Mouse (Mus musculus): ENCODE results near the gene Gm9945. TPM values are rescaled to one million over a fixed set of nuclear protein-coding genes. Genes with fewer than 3 reads are reported as not detected.

Gm9945 gene
- polyA plus RNA-seq, 1 experiment from 2014 or later = not detected

DNA sequence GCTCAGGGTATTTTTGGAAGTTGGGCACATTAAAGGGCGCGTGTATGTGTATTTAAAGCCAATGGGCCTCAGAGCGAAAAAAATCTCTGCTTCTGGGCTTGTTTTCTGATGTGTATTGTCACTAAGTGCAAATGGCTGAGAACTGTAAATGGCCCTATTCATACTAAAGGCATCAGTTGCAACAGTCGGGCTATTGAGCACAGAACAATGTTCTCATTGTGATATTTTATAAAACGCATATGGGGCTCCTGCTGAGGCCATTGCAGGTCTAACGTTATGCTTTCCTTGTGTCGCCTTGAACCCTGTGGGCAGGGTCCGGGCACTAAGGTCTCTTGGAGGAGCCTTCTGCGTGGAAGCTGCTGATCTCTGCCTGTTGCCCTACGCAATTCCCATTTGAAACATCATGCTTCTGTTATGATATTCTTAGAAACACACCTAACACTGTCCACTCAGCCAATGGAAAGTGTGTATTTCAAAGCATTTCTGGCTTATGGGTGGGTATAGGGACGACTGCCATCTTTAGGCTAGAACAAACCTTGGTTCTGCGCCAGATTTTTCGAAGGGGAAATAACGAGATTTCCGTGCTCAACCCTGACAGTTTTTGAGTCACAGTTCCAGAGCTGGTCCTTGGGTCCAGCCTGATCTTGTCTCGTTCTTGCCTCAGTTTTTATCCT is 10.5 kb upstream of the Gm9945 start:
- H3K27me3 ChIP-seq (replicated peaks; ENCODE audit: control insufficient read depth, insufficient read depth, low read length) = peaks cover 41% of the 10 kb centered on the region
- no peaks in the 10 kb centered on the region for H3K9me3 ChIP-seq (ENCODE audit: control insufficient read depth, low read length)
- H3K4me1 ChIP-seq (replicated peaks; ENCODE audit: control insufficient read depth, insufficient read depth, low read length) = peaks cover 4% of the 10 kb centered on the region; the same call in 1 of the 2 replicates
- ATAC-seq (replicated peaks; ENCODE audit: low FRiP score, low TSS enrichment, low read depth) (no peak; the same call in 1 of the 2 replicates), DNase-seq (ENCODE audit: low spot score) (no peak)
- no peak overlapping the region for H3K4me3 ChIP-seq (ENCODE audit: low read depth, low read length)
- no peaks in the 10 kb centered on the region for H3K36me3 ChIP-seq (ENCODE audit: control insufficient read depth, insufficient read depth, low read length)
- H3K4me2 ChIP-seq (ENCODE audit: low read length) = peak overlapping the region; percentile 44
- no peak overlapping the region for H3K9ac ChIP-seq (ENCODE audit: low read length)
- 42% methylated on average over 16 of the region's 16 CpGs for whole genome bisulfite sequencing
- H3K27ac ChIP-seq (ENCODE audit: low read depth) = no peak overlapping the region

DNA sequence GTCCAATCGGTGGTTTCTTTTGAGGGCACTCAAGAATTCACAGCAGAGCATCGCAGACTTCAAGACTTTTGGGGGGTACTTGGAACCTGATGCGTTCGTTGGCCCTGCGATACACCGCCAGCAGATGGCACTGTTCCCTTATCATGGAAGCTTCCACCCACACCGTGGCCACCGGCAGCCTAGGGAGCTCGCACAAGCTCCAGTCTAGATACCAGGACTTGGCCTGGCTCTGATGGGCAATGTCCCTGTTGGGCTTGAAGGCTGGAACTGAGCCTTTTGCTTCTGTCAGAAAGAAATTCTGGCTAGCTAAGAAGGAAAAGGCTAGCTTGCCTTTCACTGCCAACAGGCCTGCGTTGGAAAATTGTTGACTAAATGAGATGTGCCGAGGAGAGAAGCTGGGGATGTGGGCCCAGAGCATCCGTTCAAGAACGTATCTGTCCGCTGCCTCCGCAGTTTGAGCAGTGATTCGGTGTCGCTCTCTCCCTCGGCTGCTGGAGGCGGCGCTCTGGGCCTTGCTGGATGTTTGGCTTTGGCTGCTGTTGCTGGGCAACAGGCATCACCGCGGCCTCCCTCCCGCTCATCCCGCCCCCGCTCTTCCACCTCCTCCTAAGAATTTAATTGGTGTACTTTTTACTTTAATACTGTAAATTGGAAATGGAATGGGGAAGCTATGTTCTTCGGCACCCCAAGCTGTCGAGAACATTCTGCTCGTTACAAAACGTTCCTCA is 9.8 kb upstream of the Gm9945 start, which contains the start of gene Gm9837:
TSS of gene Gm9837 (minus strand) at position 512 of the 728 bp plus-strand sequence.
- H3K4me1 ChIP-seq (replicated peaks; ENCODE audit: control insufficient read depth, insufficient read depth, low read length) = peaks cover 4% of the 10 kb centered on the region; the same call in 1 of the 2 replicates
- H3K27ac ChIP-seq (ENCODE audit: low read depth) = no peak within 1 kb of the TSS
- no peaks in the 10 kb centered on the region for H3K36me3 ChIP-seq (ENCODE audit: control insufficient read depth, insufficient read depth, low read length)
- H3K27me3 ChIP-seq (replicated peaks; ENCODE audit: control insufficient read depth, insufficient read depth, low read length) = peaks cover 40% of the 10 kb centered on the region
- no peaks in the 10 kb centered on the region for H3K9me3 ChIP-seq (ENCODE audit: control insufficient read depth, low read length)
- no peak within 1 kb of the TSS for H3K9ac ChIP-seq (ENCODE audit: low read length)
- H3K4me3 ChIP-seq (ENCODE audit: low read depth, low read length) = 0 out of 2 replicates have a peak within 1 kb of the TSS, but pooled peaks have one; percentile 10
- WGBS = 3% methylated on average over 29 of the region's 29 CpGs
- H3K4me2 ChIP-seq (ENCODE audit: low read length) = peak within 1 kb of the TSS; percentile 44
- DNase-seq (ENCODE audit: low spot score) = peak; percentile 93
- peak; percentile 77 for ATAC-seq (replicated peaks; ENCODE audit: low FRiP score, low TSS enrichment, low read depth)

GRCm38 (mm10) chr11:53472709-53473108 is 7.3 kb upstream of the Gm9945 start:
- Histone ChIP-seq H3K27me3 (replicated peaks; ENCODE audit: control insufficient read depth, insufficient read depth, low read length) (peaks cover 53% of the 10 kb centered on the region), H3K9ac (ENCODE audit: low read length) (no peak overlapping the region), H3K27ac (ENCODE audit: low read depth) (no peak overlapping the region), H3K36me3 (ENCODE audit: control insufficient read depth, insufficient read depth, low read length) (no peaks in the 10 kb centered on the region), H3K4me2 (ENCODE audit: low read length) (no peak overlapping the region), H3K9me3 (ENCODE audit: control insufficient read depth, low read length) (no peaks in the 10 kb centered on the region), H3K4me3 (ENCODE audit: low read depth, low read length) (no peak overlapping the region), H3K4me1 (replicated peaks; ENCODE audit: control insufficient read depth, insufficient read depth, low read length) (no peaks in the 10 kb centered on the region; the same call in 1 of the 2 replicates)
- WGBS = 71% methylated on average over 3 of the region's 3 CpGs
- DNase-seq (ENCODE audit: low spot score) (no peak), ATAC-seq (replicated peaks; ENCODE audit: low FRiP score, low TSS enrichment, low read depth) (no peak)

GRCm38 (mm10) chr11:53475620-53476019 is 4.3 kb upstream of the Gm9945 start:
- Histone ChIP-seq H3K27me3 (replicated peaks; ENCODE audit: control insufficient read depth, insufficient read depth, low read length) (peaks cover 74% of the 10 kb centered on the region), H3K36me3 (ENCODE audit: control insufficient read depth, insufficient read depth, low read length) (no peaks in the 10 kb centered on the region), H3K9me3 (ENCODE audit: control insufficient read depth, low read length) (0 out of 2 replicates have a peak, but pooled peaks cover 4% of the 10 kb centered on the region), H3K27ac (ENCODE audit: low read depth) (no peak overlapping the region), H3K9ac (ENCODE audit: low read length) (no peak overlapping the region), H3K4me2 (ENCODE audit: low read length) (no peak overlapping the region), H3K4me1 (replicated peaks; ENCODE audit: control insufficient read depth, insufficient read depth, low read length) (peaks cover 4% of the 10 kb centered on the region; the same call in 1 of the 2 replicates), H3K4me3 (ENCODE audit: low read depth, low read length) (no peak overlapping the region)
- ATAC-seq (replicated peaks; ENCODE audit: low FRiP score, low TSS enrichment, low read depth) = no peak
- WGBS = 34% methylated on average over 8 of the region's 8 CpGs
- no peak for DNase-seq (ENCODE audit: low spot score)

GRCm38 (mm10) chr11:53477833-53478232 is 2.1 kb upstream of the Gm9945 start:
- 49% methylated on average over 7 of the region's 7 CpGs for WGBS
- H3K27ac ChIP-seq (ENCODE audit: low read depth) = no peak overlapping the region
- peaks cover 75% of the 10 kb centered on the region for H3K27me3 ChIP-seq (replicated peaks; ENCODE audit: control insufficient read depth, insufficient read depth, low read length)
- H3K9ac ChIP-seq (ENCODE audit: low read length) = no peak overlapping the region
- no peak overlapping the region for H3K4me2 ChIP-seq (ENCODE audit: low read length)
- H3K4me3 ChIP-seq (ENCODE audit: low read depth, low read length) = no peak overlapping the region
- no peaks in the 10 kb centered on the region for H3K36me3 ChIP-seq (ENCODE audit: control insufficient read depth, insufficient read depth, low read length)
- DNase-seq (ENCODE audit: low spot score) = no peak
- 0 out of 2 replicates have a peak, but pooled peaks cover 4% of the 10 kb centered on the region for H3K9me3 ChIP-seq (ENCODE audit: control insufficient read depth, low read length)
- no peak for ATAC-seq (replicated peaks; ENCODE audit: low FRiP score, low TSS enrichment, low read depth)
- H3K4me1 ChIP-seq (replicated peaks; ENCODE audit: control insufficient read depth, insufficient read depth, low read length) = peaks cover 4% of the 10 kb centered on the region; the same call in 1 of the 2 replicates

DNA sequence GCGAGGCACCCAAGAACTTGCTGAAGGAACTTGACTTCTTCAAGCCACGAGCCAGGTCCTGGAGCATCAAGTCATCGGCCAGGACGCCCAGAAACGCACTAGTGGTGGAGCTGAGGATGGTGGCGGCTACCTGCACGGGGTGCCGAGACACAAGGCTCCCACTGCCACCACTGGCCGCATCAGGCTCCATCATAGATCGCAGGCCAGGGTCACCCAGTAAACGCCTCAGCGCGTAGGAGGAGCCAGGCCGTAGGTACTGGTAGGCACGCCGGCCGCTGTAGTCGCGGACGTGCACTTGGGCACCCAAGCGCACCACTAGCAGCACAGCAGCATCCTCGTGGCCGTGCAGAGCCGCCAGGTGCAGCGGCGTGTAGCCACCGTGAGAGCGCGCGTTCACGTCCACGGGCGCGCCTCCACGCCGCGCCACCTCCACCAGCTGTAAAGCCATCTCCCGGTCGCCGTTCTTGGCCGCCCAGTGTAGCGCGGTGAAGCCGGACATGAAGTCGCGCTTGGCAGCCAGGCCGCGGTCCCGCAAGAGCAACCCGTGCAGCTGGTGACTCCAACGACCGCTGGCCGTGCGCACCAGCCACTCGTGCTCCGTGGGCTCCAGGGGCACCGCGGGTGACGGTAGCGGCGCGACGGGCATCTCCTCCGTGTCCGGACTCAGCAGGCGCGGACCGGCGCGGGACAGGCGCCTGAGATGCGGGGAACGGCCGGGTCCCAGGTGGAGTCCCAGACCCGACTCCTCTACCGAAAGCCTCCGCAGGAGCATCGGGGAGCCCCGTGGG is 1.4 kb upstream of the Gm9945 start:
- H3K4me1 ChIP-seq (replicated peaks; ENCODE audit: control insufficient read depth, insufficient read depth, low read length) = peaks cover 4% of the 10 kb centered on the region; the same call in 1 of the 2 replicates
- H3K36me3 ChIP-seq (ENCODE audit: control insufficient read depth, insufficient read depth, low read length) = no peaks in the 10 kb centered on the region
- ATAC-seq (replicated peaks; ENCODE audit: low FRiP score, low TSS enrichment, low read depth) = no peak; the same call in 1 of the 2 replicates
- H3K27ac ChIP-seq (ENCODE audit: low read depth) = no peak overlapping the region
- peak overlapping the region; percentile 62 for H3K4me2 ChIP-seq (ENCODE audit: low read length)
- peaks cover 75% of the 10 kb centered on the region for H3K27me3 ChIP-seq (replicated peaks; ENCODE audit: control insufficient read depth, insufficient read depth, low read length)
- H3K9me3 ChIP-seq (ENCODE audit: control insufficient read depth, low read length) = 0 out of 2 replicates have a peak, but pooled peaks cover 4% of the 10 kb centered on the region
- whole genome bisulfite sequencing = 5% methylated on average over 79 of the region's 79 CpGs
- H3K4me3 ChIP-seq (ENCODE audit: low read depth, low read length) = peak overlapping the region; percentile 36
- 0 out of 2 replicates have a peak overlapping the region, but pooled peaks have one; percentile 14 for H3K9ac ChIP-seq (ENCODE audit: low read length)
- DNase-seq (ENCODE audit: low spot score) = peak; percentile 67

- WGBS = 2% methylated on average over 55 of the region's 62 CpGs
- no peaks in the 10 kb centered on the region for H3K36me3 ChIP-seq (ENCODE audit: control insufficient read depth, insufficient read depth, low read length)
- 0 out of 2 replicates have a peak overlapping the region, but pooled peaks have one; percentile 16 for H3K9ac ChIP-seq (ENCODE audit: low read length)
- 0 out of 2 replicates have a peak, but pooled peaks cover 4% of the 10 kb centered on the region for H3K9me3 ChIP-seq (ENCODE audit: control insufficient read depth, low read length)
- H3K4me1 ChIP-seq (replicated peaks; ENCODE audit: control insufficient read depth, insufficient read depth, low read length) = peaks cover 4% of the 10 kb centered on the region; the same call in 1 of the 2 replicates
- 0 out of 2 replicates have a peak, but pooled peaks have one; percentile 30 for ATAC-seq (replicated peaks; ENCODE audit: low FRiP score, low TSS enrichment, low read depth)
- H3K4me2 ChIP-seq (ENCODE audit: low read length) = peak overlapping the region; percentile 62
- H3K27ac ChIP-seq (ENCODE audit: low read depth) = no peak overlapping the region
- peaks cover 70% of the 10 kb centered on the region for H3K27me3 ChIP-seq (replicated peaks; ENCODE audit: control insufficient read depth, insufficient read depth, low read length)
- peak overlapping the region; percentile 36 for H3K4me3 ChIP-seq (ENCODE audit: low read depth, low read length)
- DNase-seq (ENCODE audit: low spot score) = peak; percentile 76
Measured at GRCm38 (mm10) chr11:53479171-53479782, 689 bp upstream of the Gm9945 start.
